ENCODE assay signal across 8 mouse cellular contexts in genomic region chrX:133691581-133692391, GRCm38 (mm10). TPM values are rescaled to one million over a fixed set of nuclear protein-coding genes. Genes with fewer than 3 reads are reported as not detected.
DNase-seq lines count a peak whose midpoint lies in the region; ATAC-seq and TF ChIP-seq lines count a peak whose summit lies in the region.

No protein-coding gene starts in this region.

- no peaks in the 10 kb centered on the region for H3K36me3 ChIP-seq in kidney, adult 2 months (ENCODE audit: control insufficient read depth, insufficient read depth, low read length)
- no peaks in the 10 kb centered on the region for H3K36me3 ChIP-seq in limb, embryonic 11.5 days (ENCODE audit: control insufficient read depth, insufficient read depth, low read length)
- no peaks in the 10 kb centered on the region for H3K36me3 ChIP-seq in midbrain, embryonic 11.5 days (ENCODE audit: control insufficient read depth, insufficient read depth, low read length)
- H3K36me3 ChIP-seq in stomach, embryonic 16.5 days (ENCODE audit: control insufficient read depth, insufficient read depth, low read length), result no peaks in the 10 kb centered on the region

- H3K4me3 ChIP-seq in kidney, adult 2 months (ENCODE audit: insufficient read depth, low read depth, low read length), result no peak overlapping the region
- H3K4me3 ChIP-seq in limb, embryonic 11.5 days (ENCODE audit: low read depth, low read length), result no peak overlapping the region; the same call in 1 of the 2 replicates
- H3K4me3 ChIP-seq in midbrain, embryonic 11.5 days (ENCODE audit: low read depth, low read length), result peak overlapping the region; percentile 30
- peak overlapping the region; percentile 33 for H3K4me3 ChIP-seq in stomach, embryonic 16.5 days (replicated peaks; ENCODE audit: low read length)

- no peak for TF ChIP-seq POLR2A in kidney, adult 2 months (IDR thresholded peaks at IDR 0.05; ENCODE audit: low read depth, low read length)

- H3K27ac ChIP-seq in kidney, adult 2 months (ENCODE audit: insufficient read depth, low read depth, low read length), result no peak overlapping the region
- no peak overlapping the region for H3K27ac ChIP-seq in limb, embryonic 11.5 days (replicated peaks; ENCODE audit: low read depth, low read length)
- no peak overlapping the region for H3K27ac ChIP-seq in midbrain, embryonic 11.5 days (ENCODE audit: low read depth, low read length)
- H3K27ac ChIP-seq in stomach, embryonic 16.5 days (ENCODE audit: low read length), result no peak overlapping the region

- intact Hi-C loops in heart, postnatal 25 days (cut with DNase I), result no loop called here

- peak; percentile 93 for DNase-seq in heart, adult 11 months
- DNase-seq in heart, postnatal 25 days (ENCODE audit: low spot score), result no peak
- peak; percentile 33 to 34 for DNase-seq in cerebellum, postnatal 36 days
- DNase-seq in heart, adult 8-10 months (ENCODE audit: low spot score), result peak; percentile 85
- DNase-seq in kidney, adult 2 months, result peak; percentile 71
- peak; percentile 44 for DNase-seq in limb, embryonic 11.5 days (ENCODE audit: low spot score)
- DNase-seq in midbrain, embryonic 11.5 days (ENCODE audit: low spot score, missing footprints), result peak; percentile 94

- under 1% methylated on average over 12 of the region's 12 CpGs for WGBS in kidney, adult 2 months
- 14% methylated on average over 12 of the region's 12 CpGs for WGBS in limb, embryonic 11.5 days
- 14% methylated on average over 12 of the region's 12 CpGs for WGBS in midbrain, embryonic 11.5 days
- WGBS in stomach, embryonic 16.5 days, result 11% methylated on average over 12 of the region's 12 CpGs

- no peak overlapping the region for H3K9ac ChIP-seq in limb, embryonic 11.5 days (ENCODE audit: low read length)
- H3K9ac ChIP-seq in midbrain, embryonic 11.5 days (ENCODE audit: low read length), result no peak overlapping the region
- H3K9ac ChIP-seq in stomach, embryonic 16.5 days (ENCODE audit: low read length), result no peak overlapping the region

- no peaks in the 10 kb centered on the region for H3K4me1 ChIP-seq in kidney, adult 2 months (ENCODE audit: control insufficient read depth, insufficient read depth, low read length)
- H3K4me1 ChIP-seq in limb, embryonic 11.5 days (ENCODE audit: control insufficient read depth, insufficient read depth, low read length), result no peaks in the 10 kb centered on the region
- H3K4me1 ChIP-seq in midbrain, embryonic 11.5 days (ENCODE audit: control insufficient read depth, insufficient read depth, low read length), result no peaks in the 10 kb centered on the region
- no peaks in the 10 kb centered on the region for H3K4me1 ChIP-seq in stomach, embryonic 16.5 days (ENCODE audit: control insufficient read depth, insufficient read depth, low read length)

- H3K4me2 ChIP-seq in limb, embryonic 11.5 days (ENCODE audit: low read depth, severe bottlenecking), result peak overlapping the region; percentile 45
- peak overlapping the region; percentile 72 for H3K4me2 ChIP-seq in midbrain, embryonic 11.5 days
- H3K4me2 ChIP-seq in stomach, embryonic 16.5 days (ENCODE audit: low read depth, low read length), result peak overlapping the region; percentile 52

- TF ChIP-seq CTCF in kidney, adult 2 months (conservative IDR thresholded peaks at IDR 0.05; ENCODE audit: insufficient read depth, insufficient read length, low read depth, low read length), result peak; percentile 59

- H3K9me3 ChIP-seq in limb, embryonic 11.5 days (ENCODE audit: control insufficient read depth, low read length), result no peaks in the 10 kb centered on the region
- no peaks in the 10 kb centered on the region for H3K9me3 ChIP-seq in midbrain, embryonic 11.5 days (ENCODE audit: control insufficient read depth, low read length)
- no peaks in the 10 kb centered on the region; the same call in 1 of the 2 replicates for H3K9me3 ChIP-seq in stomach, embryonic 16.5 days (replicated peaks; ENCODE audit: control insufficient read depth, low read length)

- no peak for ATAC-seq in limb, embryonic 11.5 days (ENCODE audit: insufficient number of reproducible peaks, low FRiP score, low TSS enrichment, low read depth)
- 0 out of 2 replicates have a peak, but pooled peaks have one; percentile 31 for ATAC-seq in midbrain, embryonic 11.5 days (ENCODE audit: low FRiP score)
- ATAC-seq in stomach, embryonic 16.5 days (ENCODE audit: insufficient read depth, low FRiP score), result no peak

- no peaks in the 10 kb centered on the region; the same call in 1 of the 2 replicates for H3K27me3 ChIP-seq in kidney, adult 2 months (replicated peaks; ENCODE audit: control insufficient read depth, insufficient read depth, low read length)
- peaks cover 12% of the 10 kb centered on the region; the same call in 1 of the 2 replicates for H3K27me3 ChIP-seq in limb, embryonic 11.5 days (ENCODE audit: control insufficient read depth, insufficient read depth, low read length)
- H3K27me3 ChIP-seq in midbrain, embryonic 11.5 days (ENCODE audit: control insufficient read depth, insufficient read depth, low read length), result peaks cover 3% of the 10 kb centered on the region; the same call in 1 of the 2 replicates
- H3K27me3 ChIP-seq in stomach, embryonic 16.5 days (ENCODE audit: control insufficient read depth, insufficient read depth, low read length), result peaks cover 8% of the 10 kb centered on the region; the same call in 1 of the 2 replicates

RNA-seq across cellular contexts. Expression of gene Pcdh19, which starts 3.0 kb away (rescaled TPM):
- 1 to 10 TPM; 8.9 to 9.1 TPM for total RNA-seq in heart, postnatal 25 days (2021)
- 10 to 100 TPM in 3 of 4 experiments, 1 to 10 TPM in 1; 8.4 to 13.0 (median 10.4) TPM for total RNA-seq in heart, adult 8-10 months (2022)
- polyA plus RNA-seq in kidney, adult 2 months (2012; rRNA removed), result 0.44 and 0.48 TPM in 2 replicates
- polyA plus RNA-seq in limb, embryonic 11.5 days (2014; fragmentation: Nextera tagmentation; extraction: Ambion mirVana), result 2.5 and 2.8 TPM in 2 replicates
- 3.8 and 4.5 TPM in 2 replicates for polyA plus RNA-seq in midbrain, embryonic 11.5 days (2014; fragmentation: Nextera tagmentation; extraction: Ambion mirVana)
- 3.2 and 4.2 TPM in 2 replicates for polyA plus RNA-seq in stomach, embryonic 16.5 days (2015; fragmentation: Nextera tagmentation; extraction: Ambion mirVana)

Comparison
In these comparisons a context has a peak if more than half of its experiments do, and no peak if none do; other contexts are left out.
1. H3K4me3 ChIP-seq: peak in midbrain, embryonic 11.5 days (single experiment) and stomach, embryonic 16.5 days (single experiment); none in kidney, adult 2 months (single experiment) and limb, embryonic 11.5 days (single experiment).
2. Peak in every context shown above with its lines, with median percentiles within 50 percentile points of each other: H3K4me2 ChIP-seq.